Mouse (Mus musculus) adrenal gland, adult 8-10 months (tissue): ENCODE data around the gene Agmo. TPM values are rescaled to one million over a fixed set of nuclear protein-coding genes. Genes with fewer than 3 reads are reported as not detected.

Experiments
- total RNA-seq, 4 experiments: library from RNA; stranded (reverse); gene quantifications; 2 replicates each; pipeline ENCODE4 v1.2.4; 2022

Agmo gene
- total RNA-seq, 4 experiments from 2014 or later, result 2.7 to 7.0 (median 4.2) TPM

Other genes starting within 250 kb of the Agmo start
- 1 to 10 TPM in 2 of 4 experiments, under 1 TPM in 2; 0.73 to 2.0 (median 1.00) TPM for gene Meox2, start 133.1 kb upstream of the Agmo start, total RNA-seq